In genomic region chr3:120000281-120000680, GRCm38 (mm10) we compare ENCODE assay signal across 26 mouse cellular contexts.
DNase-seq lines count a peak whose midpoint lies in the region; ATAC-seq and TF ChIP-seq lines count a peak whose summit lies in the region.
"Had no signal": no experiment of that assay in that cellular context is flagged by ENCODE, and none has a peak within 500 bp of the region (broad histone marks: within the 10 kb centered on the region; RNA-seq: fewer than 3 reads in every experiment).

No protein-coding gene starts in this region.

- no peak for TF ChIP-seq CTCF in liver, adult 2 months (IDR thresholded peaks at IDR 0.05; ENCODE audit: low read depth, low read length)
- TF ChIP-seq CTCF in lung, postnatal 0 days (IDR thresholded peaks at IDR 0.05) = no peak

- H3K9ac ChIP-seq in liver, adult 2 months (ENCODE audit: low read depth, low read length) = no peak overlapping the region
- no peak overlapping the region for H3K9ac ChIP-seq in liver, embryonic 11.5 days (ENCODE audit: low read depth, low read length)
- H3K9ac ChIP-seq in lung, postnatal 0 days (replicated peaks; ENCODE audit: low read depth) = no peak overlapping the region
- H3K9ac ChIP-seq: embryonic facial prominence, embryonic 15.5 days; hindbrain, embryonic 14.5 days; liver, postnatal 0 days; midbrain, embryonic 15.5 days; neural tube, embryonic 12.5 days; stomach, embryonic 15.5 days had no signal

- H3K27ac ChIP-seq in liver, adult 2 months (replicated peaks; ENCODE audit: insufficient read depth, low read depth, low read length) = no peak overlapping the region
- H3K27ac ChIP-seq in liver, embryonic 11.5 days (ENCODE audit: low read depth, low read length) = no peak overlapping the region
- H3K27ac ChIP-seq in lung, postnatal 0 days (ENCODE audit: low read length) = no peak overlapping the region
- H3K27ac ChIP-seq: embryonic facial prominence, embryonic 15.5 days; heart, embryonic 10.5 days; hindbrain, embryonic 14.5 days; limb, embryonic 10.5 days; midbrain, embryonic 15.5 days; neural tube, embryonic 12.5 days; stomach, embryonic 15.5 days had no signal

- peak; percentile 36 for DNase-seq in liver, adult 2 months (ENCODE audit: extremely low read depth, low read depth, low spot score)
- no peak for DNase-seq in liver, embryonic 11.5 days (ENCODE audit: low spot score)
- DNase-seq in urinary bladder, postnatal 36 days (ENCODE audit: low spot score in 2 of 2) = peak; percentile 2 to 22
- DNase-seq in urinary bladder, postnatal 25 days (ENCODE audit: low spot score) = no peak
- DNase-seq in lung, postnatal 0 days (ENCODE audit: low spot score) = peak; percentile 60
- no peak for DNase-seq in cerebellum, postnatal 36 days
- DNase-seq: adrenal gland, postnatal 25 days; cerebellum, adult 8-10 months; heart, postnatal 4 days; kidney, adult 18-20 months; kidney, postnatal 10 days; liver; liver, postnatal 0 days; right cerebral cortex, postnatal 25 days; thymus, postnatal 36 days had no signal

- H3K79me2 ChIP-seq in liver, adult 2 months (ENCODE audit: control insufficient read depth, insufficient read depth, low read length) = no peaks in the 10 kb centered on the region

- H3K9me3 ChIP-seq in liver, embryonic 11.5 days (ENCODE audit: control insufficient read depth, low read length) = no peaks in the 10 kb centered on the region
- H3K9me3 ChIP-seq in lung, postnatal 0 days (ENCODE audit: low read length) = no peaks in the 10 kb centered on the region
- H3K9me3 ChIP-seq: embryonic facial prominence, embryonic 15.5 days; heart, embryonic 10.5 days; limb, embryonic 10.5 days; midbrain, embryonic 15.5 days; neural tube, embryonic 12.5 days; stomach, embryonic 15.5 days had no signal

- no peak for TF ChIP-seq EP300 in lung, postnatal 0 days (IDR thresholded peaks at IDR 0.05)

- ATAC-seq in liver, embryonic 11.5 days (replicated peaks; ENCODE audit: low FRiP score) = no peak
- ATAC-seq in lung, postnatal 0 days = peak; percentile 63
- ATAC-seq in erythroid progenitor cell, adult 5-6 weeks (replicated peaks; ENCODE audit: low FRiP score, poor library complexity, severe bottlenecking) = no peak
- ATAC-seq: inflammation-experienced regulatory T-cells, adult 6 months; liver, postnatal 0 days; midbrain, embryonic 15.5 days had no signal

- TF ChIP-seq POLR2A in liver, adult 2 months (IDR thresholded peaks at IDR 0.05; ENCODE audit: extremely low read depth, insufficient read depth, low read length) = no peak

- no peaks in the 10 kb centered on the region for H3K27me3 ChIP-seq in liver, adult 2 months (ENCODE audit: control insufficient read depth, insufficient read depth, low read length)
- H3K27me3 ChIP-seq in liver, embryonic 11.5 days (replicated peaks; ENCODE audit: control insufficient read depth, insufficient read depth, low read length) = no peaks in the 10 kb centered on the region
- no peaks in the 10 kb centered on the region for H3K27me3 ChIP-seq in lung, postnatal 0 days (replicated peaks; ENCODE audit: insufficient read depth, low read length)
- H3K27me3 ChIP-seq: embryonic facial prominence, embryonic 15.5 days; megakaryocyte, embryonic 14.5 days; midbrain, embryonic 15.5 days; neural tube, embryonic 12.5 days; stomach, embryonic 15.5 days had no signal

- H3K36me3 ChIP-seq in liver, adult 2 months (ENCODE audit: control insufficient read depth, insufficient read depth, low read length) = no peaks in the 10 kb centered on the region
- no peaks in the 10 kb centered on the region for H3K36me3 ChIP-seq in liver, embryonic 11.5 days (ENCODE audit: control insufficient read depth, insufficient read depth, low read length)
- no peaks in the 10 kb centered on the region for H3K36me3 ChIP-seq in lung, postnatal 0 days (ENCODE audit: insufficient read depth, low read length)
- H3K36me3 ChIP-seq: embryonic facial prominence, embryonic 15.5 days; G1E; heart, embryonic 10.5 days; limb, embryonic 10.5 days; midbrain, embryonic 15.5 days; neural tube, embryonic 12.5 days; stomach, embryonic 15.5 days had no signal

- H3K4me1 ChIP-seq in liver, adult 2 months (ENCODE audit: control insufficient read depth, insufficient read depth, low read length) = no peaks in the 10 kb centered on the region
- H3K4me1 ChIP-seq in liver, embryonic 11.5 days (replicated peaks; ENCODE audit: control insufficient read depth, insufficient read depth, low read length) = no peaks in the 10 kb centered on the region
- no peaks in the 10 kb centered on the region for H3K4me1 ChIP-seq in lung, postnatal 0 days (ENCODE audit: insufficient read depth, low read depth, low read length)
- H3K4me1 ChIP-seq: embryonic facial prominence, embryonic 15.5 days; megakaryocyte, embryonic 14.5 days; midbrain, embryonic 15.5 days; stomach, embryonic 15.5 days had no signal

- 68% methylated on average over 5 of the region's 5 CpGs for WGBS in liver, adult 2 months
- 63% methylated on average over 5 of the region's 5 CpGs for whole genome bisulfite sequencing in liver, embryonic 11.5 days
- 46% methylated on average over 5 of the region's 5 CpGs for WGBS in lung, postnatal 0 days

- H3K4me2 ChIP-seq in liver, embryonic 11.5 days = no peak overlapping the region
- H3K4me2 ChIP-seq in lung, postnatal 0 days (replicated peaks; ENCODE audit: low read depth, low read length) = no peak overlapping the region
- H3K4me2 ChIP-seq: embryonic facial prominence, embryonic 15.5 days; hindbrain, embryonic 14.5 days; midbrain, embryonic 15.5 days; neural tube, embryonic 12.5 days; stomach, embryonic 15.5 days had no signal

- no peak overlapping the region for H3K4me3 ChIP-seq in liver, adult 2 months (ENCODE audit: insufficient read depth, low read depth, low read length)
- H3K4me3 ChIP-seq in liver, embryonic 11.5 days (ENCODE audit: low read depth, low read length) = no peak overlapping the region
- H3K4me3 ChIP-seq in lung, postnatal 0 days (ENCODE audit: low read depth, low read length) = no peak overlapping the region
- H3K4me3 ChIP-seq: embryonic facial prominence, embryonic 15.5 days; heart, embryonic 10.5 days; limb, embryonic 10.5 days; megakaryocyte, embryonic 14.5 days; midbrain, embryonic 15.5 days; neural tube, embryonic 12.5 days; stomach, embryonic 15.5 days had no signal

Comparison
In these comparisons a context has a peak if more than half of its experiments do, and no peak if none do; other contexts are left out.
1. DNase-seq: peak in liver, adult 2 months (single experiment), urinary bladder, postnatal 36 days (2 of 2) and lung, postnatal 0 days (single experiment); none in liver, embryonic 11.5 days (single experiment), urinary bladder, postnatal 25 days (single experiment) and cerebellum, postnatal 36 days (0 of 2).